Mouse (Mus musculus): ENCODE measurements at regions not wholly inside any gene's neighbourhood (a gene's known extent, or its start where the extent isn't known, plus 50 kb on each side); places are given as distances from the start of the nearest gene placed in this dataset.

DNA sequence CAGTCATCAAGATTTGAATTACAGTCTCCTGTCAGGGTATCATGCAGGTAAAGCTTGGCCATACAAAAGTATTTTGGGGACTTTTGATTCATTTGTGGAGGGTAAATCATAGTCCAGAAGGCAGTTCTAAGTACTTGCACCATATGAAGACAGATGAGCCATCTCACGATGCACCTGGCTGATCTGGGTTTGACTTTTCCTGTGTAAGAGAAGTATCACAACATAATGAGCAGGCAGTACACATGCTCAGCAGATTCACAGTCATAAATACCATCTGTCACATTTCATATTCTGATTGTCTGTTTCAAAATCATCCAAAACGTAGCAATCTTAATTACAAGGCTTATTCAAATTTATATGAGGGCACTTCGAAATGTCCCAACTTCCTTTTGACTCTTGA, 796.6 kb downstream of the Brinp3 start:
- Histone ChIP-seq H3K27me3 (no peaks in the 10 kb centered on the region), H3K4me2 (no peak overlapping the region), H3K36me3 (no peaks in the 10 kb centered on the region), H3K4me1 (replicated peaks) (no peaks in the 10 kb centered on the region), H3K4me3 (no peak overlapping the region), H3K9ac (no peak overlapping the region), H3K27ac (replicated peaks) (no peak overlapping the region), H3K9me3 (no peaks in the 10 kb centered on the region)
- WGBS = 77% methylated on average over 3 of the region's 3 CpGs
- no peak for ATAC-seq (ENCODE audit: low FRiP score, low read depth)

DNA sequence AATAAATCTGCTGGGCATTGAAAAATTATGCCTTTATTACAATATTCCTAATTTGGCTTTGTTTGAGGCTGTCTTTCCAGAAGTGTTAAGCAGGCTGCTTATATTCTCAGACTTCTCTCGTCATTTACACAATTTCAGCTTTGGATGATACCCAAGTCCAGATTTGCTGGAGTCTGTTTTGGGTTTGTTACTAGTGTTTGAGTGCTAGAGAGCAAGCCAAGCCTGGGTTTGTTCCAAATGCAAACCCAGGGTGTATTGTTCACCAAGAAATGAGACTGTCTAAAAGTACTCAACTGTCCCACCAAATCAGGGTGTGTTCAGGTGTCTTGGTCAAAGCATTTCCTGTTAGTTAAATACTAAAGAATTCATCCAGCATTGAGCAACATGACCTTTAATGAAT, 814.7 kb downstream of the Brinp3 start:
- no peak overlapping the region for H3K4me3 ChIP-seq
- no peak for ATAC-seq (ENCODE audit: low FRiP score, low read depth)
- no peaks in the 10 kb centered on the region for H3K36me3 ChIP-seq
- no peaks in the 10 kb centered on the region for H3K4me1 ChIP-seq (replicated peaks)
- no peaks in the 10 kb centered on the region for H3K9me3 ChIP-seq
- H3K27ac ChIP-seq (replicated peaks) = no peak overlapping the region
- WGBS = 51% methylated on average over 1 of the region's 1 CpGs
- no peak overlapping the region for H3K4me2 ChIP-seq
- H3K27me3 ChIP-seq = no peaks in the 10 kb centered on the region
- H3K9ac ChIP-seq = no peak overlapping the region

DNA sequence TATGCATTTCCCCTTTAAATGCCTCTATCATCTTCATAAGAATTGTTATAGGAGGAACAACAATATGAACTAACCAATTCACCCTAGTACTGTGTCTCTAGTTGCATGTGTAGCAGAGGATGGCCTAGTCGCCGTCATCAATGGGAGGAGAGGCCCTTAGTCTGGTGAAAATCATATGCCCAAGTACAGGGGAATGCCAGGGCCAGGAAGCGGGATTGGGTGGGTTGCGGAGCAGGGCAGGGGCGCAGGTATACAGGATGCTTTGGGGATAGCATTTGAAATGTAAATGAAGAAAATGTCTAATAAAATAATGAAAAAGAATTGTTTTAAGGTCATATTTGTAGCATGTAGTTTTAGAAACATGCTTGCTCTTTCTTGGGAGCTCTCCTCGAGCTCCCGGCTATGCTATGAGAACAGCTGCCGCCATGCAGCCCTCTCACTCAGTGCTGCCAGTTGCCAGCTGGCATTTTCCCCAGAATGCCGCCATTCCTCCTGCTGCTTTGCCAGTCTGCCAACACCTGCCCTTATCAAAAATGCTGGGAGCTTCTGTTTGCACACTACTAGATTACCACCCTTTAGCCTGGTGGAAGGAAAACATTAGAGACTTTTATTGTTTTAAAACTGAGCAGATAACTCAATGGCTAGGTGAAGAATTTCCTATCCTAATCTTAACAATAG, 848.9 kb downstream of the Brinp3 start:
- H3K27me3 ChIP-seq = no peaks in the 10 kb centered on the region
- peak; percentile 75 for ATAC-seq (ENCODE audit: low FRiP score, low read depth)
- H3K4me2 ChIP-seq = no peak overlapping the region
- H3K9me3 ChIP-seq = no peaks in the 10 kb centered on the region
- no peak overlapping the region for H3K9ac ChIP-seq
- H3K36me3 ChIP-seq = no peaks in the 10 kb centered on the region
- no peak overlapping the region for H3K4me3 ChIP-seq
- H3K4me1 ChIP-seq (replicated peaks) = no peaks in the 10 kb centered on the region
- H3K27ac ChIP-seq (replicated peaks) = peak overlapping the region; percentile 27; the same call in 1 of the 2 replicates
- 81% methylated on average over 9 of the region's 9 CpGs for WGBS

DNA sequence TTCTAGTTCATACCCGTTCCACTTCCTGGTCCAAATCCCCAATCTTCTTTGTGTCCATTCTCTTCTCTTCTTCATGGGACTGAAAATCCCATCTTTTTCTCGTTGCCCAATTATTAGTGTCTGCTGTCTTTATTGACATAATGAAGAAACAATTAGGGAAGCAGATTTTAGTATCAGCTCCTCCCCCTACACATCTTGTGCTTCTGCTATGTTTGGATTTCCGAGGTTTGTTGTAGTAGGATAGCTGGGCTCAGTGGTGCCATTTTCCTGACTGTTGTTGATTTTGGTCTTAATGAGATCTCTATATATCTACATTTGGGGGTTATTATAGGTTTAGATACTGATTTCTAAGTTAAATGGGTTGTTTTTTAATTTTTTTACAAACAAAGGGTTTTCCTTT, 849.5 kb downstream of the Brinp3 start:
- Histone ChIP-seq H3K4me2 (no peak overlapping the region), H3K9me3 (no peaks in the 10 kb centered on the region), H3K36me3 (no peaks in the 10 kb centered on the region), H3K4me1 (replicated peaks) (no peaks in the 10 kb centered on the region), H3K4me3 (no peak overlapping the region), H3K27ac (replicated peaks) (peak overlapping the region; percentile 27; the same call in 1 of the 2 replicates), H3K9ac (no peak overlapping the region), H3K27me3 (no peaks in the 10 kb centered on the region)
- WGBS = 77% methylated on average over 3 of the region's 3 CpGs
- ATAC-seq (ENCODE audit: low FRiP score, low read depth) = no peak

Data from hindbrain, embryonic 15.5 days (tissue).